Mouse (Mus musculus) midbrain, postnatal 0 days (tissue): Measurements from ENCODE around the gene Ms4a6c. TPM values are rescaled to one million over a fixed set of nuclear protein-coding genes. Genes with fewer than 3 reads are reported as not detected.
"Not testable (repeated sequence)": the region's sequence is repeated elsewhere in the genome, so short reads cannot be mapped to it uniquely, and the experiment has no call there.

Experiments
- ATAC-seq: fragments of 200-750 bp; cut with Nextera tagmentation; 2 replicates; pipeline ENCODE4 v1.8.0; 2017; ENCODE audit warnings: moderate number of reproducible peaks, mild to moderate bottlenecking, moderate TSS enrichment, moderate library complexity; ENCODE audit not compliant: low FRiP score
- DNase-seq: peaks from one replicate; pipeline ENCODE4 v3.0.0-alpha.2; 2015; ENCODE audit warnings: low spot score
- H3K27ac ChIP-seq: fragments of 300-500 bp; sonication (generic); 2 replicates; pipeline ENCODE4 v1.5.1; 2014; ENCODE audit warnings: low read depth, mild to moderate bottlenecking, low read length, mixed read lengths
- H3K27me3 ChIP-seq: fragments of 300-500 bp; sonication (generic); 2 replicates; pipeline ENCODE4 v1.6.1; 2014; ENCODE audit warnings: low read length, control low read depth, mixed read lengths; ENCODE audit not compliant: insufficient read depth
- H3K36me3 ChIP-seq: fragments of 300-500 bp; sonication (generic); 2 replicates; pipeline ENCODE4 v1.6.1; 2014; ENCODE audit warnings: low read length, control low read depth, mixed read lengths; ENCODE audit not compliant: insufficient read depth
- H3K4me1 ChIP-seq: fragments of 300-500 bp; sonication (generic); 2 replicates; pipeline ENCODE4 v1.6.1; 2014; ENCODE audit warnings: mild to moderate bottlenecking, control low read depth, antibody characterized with exemption, low read length, mixed read lengths; ENCODE audit not compliant: insufficient read depth
- H3K4me2 ChIP-seq: fragments of 300-500 bp; sonication (generic); 2 replicates; pipeline ENCODE4 v1.6.1; 2014; ENCODE audit warnings: low read depth, mild to moderate bottlenecking, low read length, mixed read lengths; ENCODE audit not compliant: poor library complexity, severe bottlenecking
- H3K4me3 ChIP-seq: fragments of 300-500 bp; sonication (generic); 2 replicates; pipeline ENCODE4 v1.5.1; 2014; ENCODE audit warnings: low read depth, mild to moderate bottlenecking, low read length, moderate library complexity
- H3K9ac ChIP-seq: fragments of 300-500 bp; sonication (generic); replicated peaks from 2 replicates; pipeline ENCODE4 v1.6.1; 2014; ENCODE audit warnings: mild to moderate bottlenecking, low read length, moderate library complexity, mixed read lengths; ENCODE audit not compliant: poor library complexity, severe bottlenecking
- H3K9me3 ChIP-seq: fragments of 300-500 bp; sonication (generic); 2 replicates; pipeline ENCODE4 v1.6.1; 2016; ENCODE audit warnings: low read length, control low read depth
- CTCF ChIP-seq: IDR thresholded peaks from 2 replicates; pipeline ENCODE4 v1.5.1; 2016; ENCODE audit warnings: antibody characterized with exemption, mild to moderate bottlenecking
- WGBS: fragments of 180-500 bp; shearing (Covaris S2); extraction: QIAGEN DNeasy Blood & Tissue Kit; methylation state at CpG from one replicate; pipeline ENCODE4 v1.1.7; 2014; 5-methylcytosine and 5-hydroxymethylcytosine counted together
- polyA plus RNA-seq: library from polyadenylated mRNA; unstranded; fragments of >200 nt; fragmentation: Nextera tagmentation; extraction: Ambion mirVana; gene quantifications from 2 replicates; pipeline ENCODE4 v1.2.1, GENCODE M21; 2015
- total RNA-seq: library from RNA; depleted of rRNA; stranded (reverse); fragments of >200 nt; gene quantifications from 2 replicates; pipeline ENCODE4 v1.2.3, GENCODE M21; 2014; rRNA removed

The Ms4a6c gene
- 2.0 and 4.0 TPM in 2 replicates for total RNA-seq
- 2.1 and 2.3 TPM in 2 replicates for polyA plus RNA-seq

DNA sequence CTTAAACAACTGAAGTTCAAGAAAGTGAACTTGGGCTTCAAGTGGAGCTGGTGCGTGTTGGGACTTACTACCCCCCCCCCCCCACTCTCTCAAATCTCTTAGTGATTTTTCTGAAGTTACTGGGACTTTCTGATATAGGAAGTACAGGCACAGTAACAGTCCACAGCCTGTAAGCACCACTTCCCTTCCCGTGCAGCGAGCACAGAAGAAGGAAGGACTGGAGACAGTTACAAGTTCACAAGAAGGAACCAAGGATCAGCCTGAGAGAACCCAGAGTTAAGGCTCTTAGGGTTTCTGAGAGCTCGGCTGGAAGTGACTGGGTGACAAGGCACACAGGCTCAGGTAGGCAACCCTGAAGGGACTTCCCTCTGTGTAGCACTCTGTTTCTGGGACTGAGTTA lies at the start of gene Ms4a6c:
Gene Ms4a6c (plus strand): TSS at position 152 of the 400 bp plus-strand sequence.
- not testable (repeated sequence) for H3K27ac ChIP-seq, H3K4me1 ChIP-seq, H3K27me3 ChIP-seq, H3K4me3 ChIP-seq, H3K36me3 ChIP-seq, H3K4me2 ChIP-seq, H3K9ac ChIP-seq, ATAC-seq, H3K9me3 ChIP-seq, DNase-seq
- whole genome bisulfite sequencing: 88% methylated on average over 4 of the region's 4 CpGs

DNA sequence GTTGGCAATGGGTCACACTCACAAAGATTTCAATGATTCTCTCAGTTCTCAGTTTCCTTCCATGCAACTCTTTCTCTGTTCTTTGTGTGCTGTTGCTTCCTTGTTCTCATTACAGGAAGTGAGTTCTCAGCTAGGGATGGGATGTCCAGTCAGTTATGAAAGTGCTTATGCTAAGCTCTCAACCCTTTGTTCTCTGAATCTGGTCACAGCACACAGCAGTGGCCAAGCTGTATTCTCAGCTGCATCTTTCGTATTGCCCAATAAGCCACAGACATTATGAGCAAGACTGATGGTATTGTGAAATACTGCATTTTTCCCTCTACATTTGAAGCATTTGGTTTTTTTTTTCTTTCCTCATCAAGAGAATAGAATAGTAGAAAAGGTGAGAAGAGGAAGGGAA lies 38.0 kb upstream of the Ms4a6c start:
- not testable (repeated sequence) for H3K4me3 ChIP-seq, H3K27ac ChIP-seq, ATAC-seq, H3K9me3 ChIP-seq, DNase-seq, H3K9ac ChIP-seq, H3K27me3 ChIP-seq, H3K4me1 ChIP-seq, H3K4me2 ChIP-seq, H3K36me3 ChIP-seq
- WGBS: 83% methylated on average over 1 of the region's 1 CpGs

GRCm38 (mm10) chr19:11435058-11435834 lies 33.9 kb upstream of the Ms4a6c start:
- Histone ChIP-seq H3K36me3 (no peaks in the 10 kb centered on the region), H3K4me1 (no peaks in the 10 kb centered on the region), H3K4me2 (no peak overlapping the region), H3K9me3 (no peaks in the 10 kb centered on the region), H3K9ac (no peak overlapping the region), H3K27ac (no peak overlapping the region), H3K4me3 (no peak overlapping the region), H3K27me3 (no peaks in the 10 kb centered on the region)
- ATAC-seq (no peak), DNase-seq (no peak)
- 88% methylated on average over 4 of the region's 4 CpGs for WGBS
- TF ChIP-seq CTCF: no peak

GRCm38 (mm10) chr19:11443338-11443737 lies 25.8 kb upstream of the Ms4a6c start, which contains the start of gene Ms4a4b:
Gene Ms4a4b (plus strand): TSS chr19:11443553.
- Histone ChIP-seq H3K36me3 (no peaks in the 10 kb centered on the region), H3K27ac (no peak within 1 kb of the TSS), H3K4me2 (no peak within 1 kb of the TSS), H3K4me3 (no peak within 1 kb of the TSS), H3K9me3 (no peaks in the 10 kb centered on the region), H3K9ac (no peak within 1 kb of the TSS), H3K4me1 (no peaks in the 10 kb centered on the region), H3K27me3 (no peaks in the 10 kb centered on the region)
- DNase-seq (no peak), ATAC-seq (no peak)
- TF ChIP-seq CTCF: no peak

DNA sequence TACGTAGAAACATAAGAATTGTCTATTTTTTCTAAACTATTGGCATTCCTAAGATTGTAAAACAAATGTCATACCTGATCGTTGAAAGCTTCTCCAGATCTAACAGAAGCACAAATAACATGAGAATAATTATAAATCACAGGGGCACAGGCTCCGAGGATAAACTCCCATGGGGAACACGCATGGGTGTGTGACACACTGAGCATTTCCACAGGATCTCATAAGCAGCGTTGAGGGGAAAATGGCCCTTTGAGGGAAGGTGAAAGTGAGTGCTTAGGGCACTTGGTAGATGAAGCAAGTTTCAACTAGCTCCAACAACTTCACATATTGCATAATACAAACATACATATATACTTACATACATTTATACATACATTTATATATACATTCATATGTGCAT lies 25.2 kb upstream of the Ms4a6c start:
- DNase-seq (no peak), ATAC-seq (no peak)
- no peak overlapping the region for H3K9ac ChIP-seq
- H3K27me3 ChIP-seq: no peaks in the 10 kb centered on the region
- no peak overlapping the region for H3K4me2 ChIP-seq
- TF ChIP-seq CTCF: no peak
- H3K4me1 ChIP-seq: no peaks in the 10 kb centered on the region
- H3K27ac ChIP-seq: no peak overlapping the region
- no peak overlapping the region for H3K4me3 ChIP-seq
- H3K36me3 ChIP-seq: no peaks in the 10 kb centered on the region
- H3K9me3 ChIP-seq: no peaks in the 10 kb centered on the region
- 88% methylated on average over 5 of the region's 5 CpGs for WGBS

- Histone ChIP-seq H3K4me2 (no peak overlapping the region), H3K27me3 (no peaks in the 10 kb centered on the region), H3K36me3 (no peaks in the 10 kb centered on the region), H3K4me3 (no peak overlapping the region), H3K4me1 (no peaks in the 10 kb centered on the region), H3K9me3 (no peaks in the 10 kb centered on the region), H3K9ac (no peak overlapping the region), H3K27ac (no peak overlapping the region)
- TF ChIP-seq CTCF: no peak
- no peak for ATAC-seq
- no peak for DNase-seq
- 84% methylated on average over 2 of the region's 2 CpGs for WGBS
Measured at GRCm38 (mm10) chr19:11447238-11447637, 21.9 kb upstream of the Ms4a6c start.

- H3K36me3 ChIP-seq, H3K4me2 ChIP-seq, H3K27ac ChIP-seq, H3K9me3 ChIP-seq, H3K27me3 ChIP-seq, H3K4me1 ChIP-seq, H3K4me3 ChIP-seq, H3K9ac ChIP-seq, ATAC-seq, DNase-seq: not testable (repeated sequence)
- WGBS: 85% methylated on average over 2 of the region's 4 CpGs
Measured at GRCm38 (mm10) chr19:11459041-11459440, 10.1 kb upstream of the Ms4a6c start.

DNA sequence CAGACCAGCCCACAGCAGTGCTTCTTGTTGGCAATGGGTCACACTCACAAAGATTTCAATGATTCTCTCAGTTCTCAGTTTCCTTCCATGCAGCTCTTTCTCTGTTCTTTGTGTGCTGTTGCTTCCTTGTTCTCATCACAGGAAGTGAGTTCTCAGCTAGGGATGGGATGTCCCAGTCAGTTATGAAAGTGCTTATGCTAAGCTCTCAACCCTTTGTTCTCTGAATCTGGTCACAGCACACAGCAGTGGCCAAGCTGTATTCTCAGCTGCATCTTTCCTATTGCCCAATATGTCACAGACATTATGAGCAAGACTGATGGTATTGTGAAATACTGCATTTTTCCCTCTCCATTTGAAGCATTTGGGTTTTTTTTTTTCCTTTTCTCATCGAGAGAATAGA lies 4.4 kb upstream of the Ms4a6c start:
- H3K4me1 ChIP-seq, H3K4me3 ChIP-seq, H3K27me3 ChIP-seq, H3K9me3 ChIP-seq, H3K9ac ChIP-seq, H3K27ac ChIP-seq, H3K36me3 ChIP-seq, ATAC-seq, H3K4me2 ChIP-seq, DNase-seq: not testable (repeated sequence)
- 45% methylated on average over 1 of the region's 1 CpGs for WGBS
